Mouse (Mus musculus) lung, embryonic 14.5 days (tissue): ENCODE measurements at regions not wholly inside any gene's neighbourhood (a gene's known extent, or its start where the extent isn't known, plus 50 kb on each side); places are given as distances from the start of the nearest gene placed in this dataset.
A peak's percentile ranks its signal among the peaks of the same experiment; 100 is the strongest.

Source experiments
- ATAC-seq: fragments of 200-750 bp; cut with Nextera tagmentation; 2 replicates; pipeline ENCODE4 v1.8.0; 2017; ENCODE audit warnings: mild to moderate bottlenecking, moderate TSS enrichment, moderate library complexity; ENCODE audit not compliant: insufficient read depth
- DNase-seq: peaks from one replicate; pipeline ENCODE4 v3.0.0-alpha.2; 2015
- H3K27ac ChIP-seq: fragments of 300-500 bp; sonication (generic); 2 replicates; pipeline ENCODE4 v1.5.1; 2014; ENCODE audit warnings: low read depth, mild to moderate bottlenecking, moderate library complexity
- H3K27me3 ChIP-seq: fragments of 300-500 bp; sonication (generic); 2 replicates; pipeline ENCODE4 v1.6.1; 2014; ENCODE audit warnings: low read length, control low read depth; ENCODE audit not compliant: insufficient read depth
- H3K36me3 ChIP-seq: fragments of 300-500 bp; sonication (generic); 2 replicates; pipeline ENCODE4 v1.6.1; 2014; ENCODE audit warnings: control low read depth; ENCODE audit not compliant: insufficient read depth
- H3K4me1 ChIP-seq: fragments of 300-500 bp; sonication (generic); 2 replicates; pipeline ENCODE4 v1.6.1; 2014; ENCODE audit warnings: antibody characterized with exemption, control low read depth; ENCODE audit not compliant: insufficient read depth
- H3K4me2 ChIP-seq: fragments of 300-500 bp; sonication (generic); 2 replicates; pipeline ENCODE4 v1.6.1; 2014; ENCODE audit warnings: mild to moderate bottlenecking
- H3K4me3 ChIP-seq: fragments of 300-500 bp; sonication (generic); 2 replicates; pipeline ENCODE4 v1.5.1; 2014; ENCODE audit warnings: low read depth, low read length
- H3K9ac ChIP-seq: fragments of 300-500 bp; sonication (generic); 2 replicates; pipeline ENCODE4 v1.6.1; 2014
- H3K9me3 ChIP-seq: fragments of 300-500 bp; sonication (generic); 2 replicates; pipeline ENCODE4 v1.6.1; 2016; ENCODE audit warnings: low read depth, low read length, control low read depth
- CTCF ChIP-seq: IDR thresholded peaks from 2 replicates; pipeline ENCODE4 v1.5.1; 2016; ENCODE audit warnings: antibody characterized with exemption, low read depth
- WGBS: fragments of 180-500 bp; shearing (Covaris S2); extraction: QIAGEN DNeasy Blood & Tissue Kit; methylation state at CpG from one replicate; pipeline ENCODE4 v1.1.7; 2014; 5-methylcytosine and 5-hydroxymethylcytosine counted together

GRCm38 (mm10) chr9:43976366-43976765 lies 66.8 kb upstream of the Thy1 start:
- no peak overlapping the region for H3K9ac ChIP-seq

GRCm38 (mm10) chr9:43977773-43978172 lies 65.4 kb upstream of the Thy1 start:
- no peaks in the 10 kb centered on the region for H3K27me3 ChIP-seq
- H3K4me2 ChIP-seq: no peak overlapping the region
- WGBS: 71% methylated on average over 3 of the region's 3 CpGs
- no peak overlapping the region for H3K4me3 ChIP-seq
- H3K9me3 ChIP-seq: no peaks in the 10 kb centered on the region
- H3K4me1 ChIP-seq: no peaks in the 10 kb centered on the region
- ATAC-seq (no peak), DNase-seq (no peak)
- H3K36me3 ChIP-seq: no peaks in the 10 kb centered on the region
- no peak for TF ChIP-seq CTCF
- no peak overlapping the region for H3K27ac ChIP-seq
- no peak overlapping the region for H3K9ac ChIP-seq

More at GRCm38 (mm10) chr9:43976366-43976765, 66.8 kb upstream of the Thy1 start:
- Histone ChIP-seq H3K4me3 (no peak overlapping the region), H3K4me2 (no peak overlapping the region), H3K36me3 (no peaks in the 10 kb centered on the region), H3K9me3 (no peaks in the 10 kb centered on the region), H3K27ac (no peak overlapping the region), H3K4me1 (no peaks in the 10 kb centered on the region), H3K27me3 (no peaks in the 10 kb centered on the region)
- no peak for TF ChIP-seq CTCF
- no peak for ATAC-seq
- 88% methylated on average over 5 of the region's 5 CpGs for WGBS
- DNase-seq: no peak

GRCm38 (mm10) chr9:43981376-43981775 lies 61.8 kb upstream of the Thy1 start:
- no peak for ATAC-seq
- Histone ChIP-seq H3K4me2 (no peak overlapping the region), H3K27ac (no peak overlapping the region), H3K4me1 (no peaks in the 10 kb centered on the region), H3K27me3 (no peaks in the 10 kb centered on the region), H3K36me3 (no peaks in the 10 kb centered on the region), H3K9me3 (no peaks in the 10 kb centered on the region), H3K4me3 (no peak overlapping the region), H3K9ac (no peak overlapping the region)
- TF ChIP-seq CTCF: no peak
- DNase-seq: no peak
- WGBS: 30% methylated on average over 8 of the region's 8 CpGs

GRCm38 (mm10) chr9:43982359-43982889 lies 60.8 kb upstream of the Thy1 start:
- DNase-seq: no peak
- Histone ChIP-seq H3K36me3 (no peaks in the 10 kb centered on the region), H3K4me3 (no peak overlapping the region), H3K4me2 (no peak overlapping the region), H3K9ac (no peak overlapping the region), H3K9me3 (no peaks in the 10 kb centered on the region), H3K27ac (no peak overlapping the region), H3K27me3 (no peaks in the 10 kb centered on the region), H3K4me1 (no peaks in the 10 kb centered on the region)
- WGBS: 64% methylated on average over 5 of the region's 5 CpGs
- ATAC-seq: no peak
- no peak for TF ChIP-seq CTCF

GRCm38 (mm10) chr9:43983220-43983619 lies 60.0 kb upstream of the Thy1 start:
- no peak overlapping the region for H3K9ac ChIP-seq
- no peaks in the 10 kb centered on the region for H3K27me3 ChIP-seq
- H3K9me3 ChIP-seq: no peaks in the 10 kb centered on the region
- H3K36me3 ChIP-seq: no peaks in the 10 kb centered on the region
- 64% methylated on average over 2 of the region's 2 CpGs for WGBS
- no peak overlapping the region for H3K27ac ChIP-seq
- H3K4me1 ChIP-seq: no peaks in the 10 kb centered on the region
- H3K4me3 ChIP-seq: no peak overlapping the region
- no peak for DNase-seq
- no peak for ATAC-seq
- H3K4me2 ChIP-seq: no peak overlapping the region
- no peak for TF ChIP-seq CTCF

GRCm38 (mm10) chr9:43984181-43985062 lies 58.8 kb upstream of the Thy1 start:
- TF ChIP-seq CTCF: peak; percentile 94
- no peaks in the 10 kb centered on the region for H3K36me3 ChIP-seq
- ATAC-seq (peak; percentile 56; the same call in 1 of the 2 replicates), DNase-seq (peak; percentile 93)
- 45% methylated on average over 8 of the region's 8 CpGs for WGBS
- H3K4me1 ChIP-seq: 0 out of 2 replicates have a peak, but pooled peaks cover 1% of the 10 kb centered on the region
- H3K9me3 ChIP-seq: no peaks in the 10 kb centered on the region
- no peaks in the 10 kb centered on the region for H3K27me3 ChIP-seq
- H3K9ac ChIP-seq: no peak overlapping the region
- no peak overlapping the region for H3K27ac ChIP-seq
- no peak overlapping the region for H3K4me2 ChIP-seq
- H3K4me3 ChIP-seq: no peak overlapping the region

GRCm38 (mm10) chr9:43987957-43988356 lies 55.2 kb upstream of the Thy1 start:
- Histone ChIP-seq H3K27me3 (no peaks in the 10 kb centered on the region), H3K36me3 (no peaks in the 10 kb centered on the region), H3K4me1 (peaks cover 4% of the 10 kb centered on the region; the same call in 1 of the 2 replicates), H3K4me2 (no peak overlapping the region), H3K9ac (no peak overlapping the region), H3K4me3 (no peak overlapping the region), H3K9me3 (no peaks in the 10 kb centered on the region), H3K27ac (no peak overlapping the region)
- WGBS: 75% methylated on average over 6 of the region's 6 CpGs
- no peak for TF ChIP-seq CTCF
- ATAC-seq (no peak), DNase-seq (no peak)
